Mouse (Mus musculus) lung, postnatal 14 days (tissue): ENCODE measurements at regions not wholly inside any gene's neighbourhood (a gene's known extent, or its start where the extent isn't known, plus 50 kb on each side); places are given as distances from the start of the nearest gene placed in this dataset.

Source experiments
- DNase-seq: peaks from one replicate; pipeline ENCODE4 v3.0.0; 2021

GRCm38 (mm10) chr10:125726546-125726945, 239.4 kb upstream of the Lrig3 start:
- peak; percentile 34 for DNase-seq

- DNase-seq = no peak
Observed at GRCm38 (mm10) chr10:125735744-125736494, 230.0 kb upstream of the Lrig3 start.

- no peak for DNase-seq
Observed at GRCm38 (mm10) chr10:125743181-125743580, 222.8 kb upstream of the Lrig3 start.

GRCm38 (mm10) chr10:125749031-125749585, 216.9 kb upstream of the Lrig3 start:
- no peak for DNase-seq

- no peak for DNase-seq
Observed at GRCm38 (mm10) chr10:125752506-125753218, 213.3 kb upstream of the Lrig3 start.

- no peak for DNase-seq
Observed at GRCm38 (mm10) chr10:125759171-125759570, 206.8 kb upstream of the Lrig3 start.

- DNase-seq = no peak
Observed at GRCm38 (mm10) chr10:125762367-125763068, 203.4 kb upstream of the Lrig3 start.

GRCm38 (mm10) chr10:125764402-125765102, 201.4 kb upstream of the Lrig3 start:
- DNase-seq = peak; percentile 64

- no peak for DNase-seq
Observed at GRCm38 (mm10) chr10:125765103-125765820, 200.7 kb upstream of the Lrig3 start.

GRCm38 (mm10) chr10:125768281-125768680, 197.7 kb upstream of the Lrig3 start:
- DNase-seq = no peak

- DNase-seq = no peak
Observed at GRCm38 (mm10) chr10:125773541-125773940, 192.4 kb upstream of the Lrig3 start.

GRCm38 (mm10) chr10:125782486-125782885, 183.5 kb upstream of the Lrig3 start:
- DNase-seq = no peak

GRCm38 (mm10) chr10:125784896-125785295, 181.1 kb upstream of the Lrig3 start:
- DNase-seq = peak; percentile 48

GRCm38 (mm10) chr10:125785448-125786196, 180.3 kb upstream of the Lrig3 start:
- DNase-seq = no peak

- no peak for DNase-seq
Observed at GRCm38 (mm10) chr10:125786197-125786879, 179.6 kb upstream of the Lrig3 start.

- no peak for DNase-seq
Observed at GRCm38 (mm10) chr10:125786880-125787337, 179.1 kb upstream of the Lrig3 start.

GRCm38 (mm10) chr10:125787441-125788060, 178.4 kb upstream of the Lrig3 start:
- no peak for DNase-seq

GRCm38 (mm10) chr10:125788262-125788661, 177.7 kb upstream of the Lrig3 start:
- no peak for DNase-seq

- no peak for DNase-seq
Observed at GRCm38 (mm10) chr10:125790924-125791323, 175.0 kb upstream of the Lrig3 start.

GRCm38 (mm10) chr10:125794504-125794903, 171.5 kb upstream of the Lrig3 start:
- no peak for DNase-seq
